Mouse (Mus musculus) spleen, adult 2 months (tissue): Measurements from ENCODE around the gene Oca2. TPM values are rescaled to one million over a fixed set of nuclear protein-coding genes. Genes with fewer than 3 reads are reported as not detected.

Experiments used
- DNase-seq, 2 experiments: peaks; one replicate each; pipeline versions ENCODE4 v3.0.0 to v3.0.0-alpha.2; 2012 to 2021; ENCODE audit warnings: low spot score in 2 of 2, low read depth in 1 of 2
- H3K27ac ChIP-seq: fragments of 200-500 bp; 2 replicates; pipeline ENCODE4 v1.5.1; 2012; ENCODE audit warnings: low read length, inconsistent platforms; ENCODE audit not compliant: insufficient read depth
- H3K27me3 ChIP-seq: fragments of 200-500 bp; 2 replicates; pipeline ENCODE4 v1.6.1; 2012; ENCODE audit warnings: mild to moderate bottlenecking, moderate library complexity, low read length, inconsistent platforms; ENCODE audit not compliant: control insufficient read depth, insufficient read depth
- H3K36me3 ChIP-seq: fragments of 200-500 bp; 2 replicates; pipeline ENCODE4 v1.6.1; 2012; ENCODE audit warnings: mild to moderate bottlenecking, low read length, inconsistent platforms; ENCODE audit not compliant: control insufficient read depth, insufficient read depth
- H3K4me1 ChIP-seq: fragments of 200-500 bp; 2 replicates; pipeline ENCODE4 v1.6.1; 2011; ENCODE audit warnings: inconsistent platforms; ENCODE audit not compliant: control insufficient read depth, insufficient read depth, insufficient read length
- H3K4me3 ChIP-seq: fragments of 200-500 bp; 2 replicates; pipeline ENCODE4 v1.5.1; 2011; ENCODE audit warnings: mild to moderate bottlenecking, inconsistent platforms; ENCODE audit not compliant: insufficient read depth, insufficient read length; ENCODE audit errors: extremely low read depth
- CTCF ChIP-seq: fragments of 200-500 bp; IDR thresholded peaks from 2 replicates; pipeline ENCODE4 v1.5.1; 2011; ENCODE audit warnings: mild to moderate bottlenecking, inconsistent platforms; ENCODE audit not compliant: insufficient read depth, insufficient read length, insufficient replicate concordance; ENCODE audit errors: extremely low read depth
- POLR2A ChIP-seq: fragments of 200-500 bp; IDR thresholded peaks from 2 replicates; pipeline ENCODE4 v1.6.1; 2011; ENCODE audit warnings: low read depth, low read length, inconsistent platforms
- WGBS: fragments of 180-500 bp; shearing (Covaris S2); methylation state at CpG from one replicate; pipeline ENCODE4 v1.1.7; 2018; 5-methylcytosine and 5-hydroxymethylcytosine counted together
- polyA plus RNA-seq: library from polyadenylated mRNA; depleted of rRNA; stranded (reverse); fragments of >200 nt; gene quantifications from 2 replicates; pipeline ENCODE4 v1.2.3, GENCODE M21; 2012

The Oca2 gene
- polyA plus RNA-seq, 1 experiment: 0.23 TPM

- Histone ChIP-seq H3K4me3 (no peak overlapping the region), H3K27ac (no peak overlapping the region), H3K27me3 (no peaks in the 10 kb centered on the region), H3K4me1 (no peaks in the 10 kb centered on the region), H3K36me3 (peaks cover 40% of the 10 kb centered on the region)
- no peak for DNase-seq
- 94% methylated on average over 6 of the region's 6 CpGs for WGBS
- no peak for TF ChIP-seq POLR2A
Observed at GRCm38 (mm10) chr7:56220811-56221210, 18.7 kb upstream of the Oca2 start.

- Histone ChIP-seq H3K27me3 (no peaks in the 10 kb centered on the region), H3K27ac (no peak overlapping the region), H3K4me3 (no peak overlapping the region), H3K4me1 (no peaks in the 10 kb centered on the region), H3K36me3 (peaks cover 2% of the 10 kb centered on the region)
- no peak for DNase-seq
- 76% methylated on average over 5 of the region's 5 CpGs for WGBS
- no peak for TF ChIP-seq POLR2A
- no peak for TF ChIP-seq CTCF
Observed at GRCm38 (mm10) chr7:56235794-56236423, 3.7 kb upstream of the Oca2 start.

GRCm38 (mm10) chr7:56236617-56237016 is 2.9 kb upstream of the Oca2 start:
- H3K27me3 ChIP-seq: no peaks in the 10 kb centered on the region
- no peak overlapping the region for H3K4me3 ChIP-seq
- no peaks in the 10 kb centered on the region for H3K36me3 ChIP-seq
- no peaks in the 10 kb centered on the region for H3K4me1 ChIP-seq
- WGBS: 88% methylated on average over 3 of the region's 3 CpGs
- no peak for TF ChIP-seq CTCF
- no peak for TF ChIP-seq POLR2A
- H3K27ac ChIP-seq: no peak overlapping the region
- no peak for DNase-seq

- Histone ChIP-seq H3K36me3 (no peaks in the 10 kb centered on the region), H3K4me3 (no peak overlapping the region), H3K27ac (no peak overlapping the region), H3K4me1 (no peaks in the 10 kb centered on the region), H3K27me3 (no peaks in the 10 kb centered on the region)
- TF ChIP-seq POLR2A (no peak), CTCF (no peak)
- DNase-seq: no peak
- WGBS: 90% methylated on average over 10 of the region's 10 CpGs
Observed at GRCm38 (mm10) chr7:56254568-56254967, 15.0 kb downstream of the Oca2 start.

GRCm38 (mm10) chr7:56257875-56258441 is 18.4 kb downstream of the Oca2 start:
- H3K4me3 ChIP-seq: no peak overlapping the region
- H3K27me3 ChIP-seq: no peaks in the 10 kb centered on the region
- 84% methylated on average over 3 of the region's 3 CpGs for WGBS
- no peaks in the 10 kb centered on the region for H3K36me3 ChIP-seq
- no peaks in the 10 kb centered on the region for H3K4me1 ChIP-seq
- TF ChIP-seq CTCF: no peak
- no peak for DNase-seq
- H3K27ac ChIP-seq: no peak overlapping the region

GRCm38 (mm10) chr7:56277506-56277905 is 37.9 kb downstream of the Oca2 start:
- no peaks in the 10 kb centered on the region for H3K36me3 ChIP-seq
- DNase-seq: no peak
- no peak overlapping the region for H3K4me3 ChIP-seq
- H3K27ac ChIP-seq: no peak overlapping the region
- TF ChIP-seq POLR2A (no peak), CTCF (no peak)
- no peaks in the 10 kb centered on the region for H3K27me3 ChIP-seq
- no peaks in the 10 kb centered on the region for H3K4me1 ChIP-seq
- WGBS: 86% methylated on average over 2 of the region's 2 CpGs

- WGBS: 48% methylated on average over 6 of the region's 6 CpGs
- no peak for TF ChIP-seq CTCF
- no peak for TF ChIP-seq POLR2A
- Histone ChIP-seq H3K27ac (no peak overlapping the region), H3K27me3 (no peaks in the 10 kb centered on the region), H3K4me1 (no peaks in the 10 kb centered on the region), H3K4me3 (no peak overlapping the region), H3K36me3 (no peaks in the 10 kb centered on the region)
- no peak for DNase-seq
Observed at GRCm38 (mm10) chr7:56291468-56292115, 52.0 kb downstream of the Oca2 start.
